Mouse (Mus musculus) gastrocnemius, adult 2 months (tissue): ENCODE measurements at regions not wholly inside any gene's neighbourhood (a gene's known extent, or its start where the extent isn't known, plus 50 kb on each side); places are given as distances from the start of the nearest gene placed in this dataset.

Experiments
- DNase-seq: peaks from one replicate; pipeline ENCODE4 v3.0.0; 2022
- H3K27ac ChIP-seq: fragments of 200-600 bp; 2 replicates; pipeline ENCODE4 v1.8.1; 2022; ENCODE audit warnings: mild to moderate bottlenecking
- H3K4me3 ChIP-seq: fragments of 200-600 bp; 2 replicates; pipeline ENCODE4 v1.8.1; 2022; ENCODE audit warnings: mild to moderate bottlenecking, moderate library complexity
- CTCF ChIP-seq: fragments of 200-600 bp; IDR thresholded peaks from 2 replicates; pipeline ENCODE4 v1.8.1; 2022; ENCODE audit warnings: antibody characterized with exemption, mild to moderate bottlenecking, moderate library complexity
- intact Hi-C: fragments of 180-260 bp; cut with DNase I; formaldehyde crosslinking; loops from one replicate; pipeline ENCODE4 v1.15.1; 2025

DNA sequence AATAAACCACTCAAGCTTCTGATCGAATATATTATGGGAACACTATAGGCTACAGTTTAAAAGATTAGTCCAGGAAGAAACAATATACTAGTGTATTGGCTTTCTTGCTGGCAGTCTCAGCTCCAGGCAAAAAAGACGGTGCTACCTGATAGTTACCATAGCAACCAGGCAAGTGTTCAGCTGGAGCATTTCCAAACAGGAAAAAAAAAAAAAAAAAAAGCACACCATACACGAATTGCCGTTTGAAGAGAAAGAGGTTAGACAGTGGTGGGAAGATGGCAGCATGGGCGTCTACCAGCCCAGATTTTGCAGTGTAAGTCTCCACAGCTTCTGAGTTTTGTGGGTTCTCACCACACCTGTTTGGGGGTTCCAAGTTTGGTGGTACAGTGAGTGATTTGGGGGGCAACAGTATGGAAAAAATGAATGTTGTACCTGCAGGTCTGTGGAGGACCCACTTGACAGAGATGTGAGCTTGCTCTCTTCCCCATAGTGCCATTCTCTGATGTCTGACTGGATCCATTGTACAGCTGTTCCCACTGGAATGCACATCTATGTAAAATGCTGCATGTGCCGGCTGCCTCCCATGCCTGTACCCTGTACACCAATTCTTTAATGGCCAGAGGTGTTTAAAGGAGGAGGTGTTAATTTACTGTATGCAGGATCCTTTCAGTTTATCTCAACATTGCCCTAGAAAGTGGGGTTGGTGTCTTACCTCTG is 89.0 kb upstream of the 4933402D24Rik start:
- H3K4me3 ChIP-seq = no peak overlapping the region
- no peak for DNase-seq
- TF ChIP-seq CTCF = no peak
- no peak overlapping the region for H3K27ac ChIP-seq
- intact Hi-C loops = no loop called here

DNA sequence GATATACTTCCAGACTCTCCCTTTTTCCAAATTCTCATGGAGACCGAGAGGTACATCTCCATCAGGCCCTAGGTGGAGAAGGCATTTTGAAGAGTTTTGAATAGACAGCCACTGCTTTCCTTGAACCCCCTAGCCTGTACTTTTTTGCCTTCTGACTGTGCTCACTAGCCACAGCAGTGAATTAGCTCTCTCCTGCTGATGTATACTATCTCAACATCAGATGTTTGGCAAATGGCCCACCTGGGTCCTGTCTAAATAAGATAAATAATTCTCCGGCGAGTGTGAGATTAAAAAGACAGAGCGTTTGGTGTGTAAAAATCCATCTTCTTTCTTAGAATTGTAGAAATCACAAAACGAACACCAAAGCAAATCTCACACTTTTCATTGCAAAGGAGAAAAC is 88.4 kb upstream of the 4933402D24Rik start:
- no peak for DNase-seq
- no peak for TF ChIP-seq CTCF
- intact Hi-C loops = no loop called here
- no peak overlapping the region for H3K27ac ChIP-seq
- no peak overlapping the region for H3K4me3 ChIP-seq

DNA sequence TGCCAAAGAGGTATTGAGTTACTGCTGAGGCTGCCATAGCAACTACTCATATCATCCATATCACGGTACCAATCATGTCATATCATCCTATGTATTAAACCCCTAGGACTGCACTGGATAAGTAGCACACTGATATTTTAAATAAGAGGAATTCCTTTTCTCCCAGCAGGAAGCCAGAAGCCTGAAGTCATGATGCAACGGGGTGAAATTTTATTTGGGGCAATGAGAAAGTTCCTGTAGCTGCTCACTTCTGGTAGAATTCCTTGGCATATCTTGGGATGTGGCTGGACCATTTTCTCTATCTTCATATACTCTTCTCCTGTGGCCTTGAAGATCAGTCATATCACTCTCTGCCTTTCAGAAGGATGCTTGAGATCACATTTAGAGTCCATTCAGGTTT is 87.3 kb upstream of the 4933402D24Rik start:
- TF ChIP-seq CTCF = no peak
- no peak overlapping the region for H3K4me3 ChIP-seq
- DNase-seq = no peak
- intact Hi-C loops = no loop called here
- H3K27ac ChIP-seq = no peak overlapping the region

DNA sequence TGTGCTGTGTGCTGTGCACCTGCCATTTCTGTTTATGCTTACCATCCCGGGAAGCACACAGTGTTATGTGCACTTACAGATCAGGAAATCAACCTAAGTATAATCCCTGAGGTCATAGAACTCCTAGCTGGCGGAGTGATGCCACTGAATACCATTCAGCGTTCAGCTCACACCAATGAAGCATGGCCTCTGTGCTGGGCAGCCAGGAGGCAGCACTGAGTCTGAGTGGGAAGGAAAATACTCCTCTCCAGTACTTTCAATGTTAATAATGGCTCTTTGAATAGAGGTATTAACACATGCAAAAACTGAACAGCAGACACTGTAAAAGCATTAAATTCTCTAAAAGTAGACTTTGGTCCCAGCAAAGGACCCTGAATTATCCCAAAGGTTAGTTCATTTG is 85.7 kb upstream of the 4933402D24Rik start:
- Histone ChIP-seq H3K4me3 (no peak overlapping the region), H3K27ac (no peak overlapping the region)
- no peak for DNase-seq
- peak; percentile 42; the same call in 1 of the 2 replicates for TF ChIP-seq CTCF
- intact Hi-C loops = no loop called here

DNA sequence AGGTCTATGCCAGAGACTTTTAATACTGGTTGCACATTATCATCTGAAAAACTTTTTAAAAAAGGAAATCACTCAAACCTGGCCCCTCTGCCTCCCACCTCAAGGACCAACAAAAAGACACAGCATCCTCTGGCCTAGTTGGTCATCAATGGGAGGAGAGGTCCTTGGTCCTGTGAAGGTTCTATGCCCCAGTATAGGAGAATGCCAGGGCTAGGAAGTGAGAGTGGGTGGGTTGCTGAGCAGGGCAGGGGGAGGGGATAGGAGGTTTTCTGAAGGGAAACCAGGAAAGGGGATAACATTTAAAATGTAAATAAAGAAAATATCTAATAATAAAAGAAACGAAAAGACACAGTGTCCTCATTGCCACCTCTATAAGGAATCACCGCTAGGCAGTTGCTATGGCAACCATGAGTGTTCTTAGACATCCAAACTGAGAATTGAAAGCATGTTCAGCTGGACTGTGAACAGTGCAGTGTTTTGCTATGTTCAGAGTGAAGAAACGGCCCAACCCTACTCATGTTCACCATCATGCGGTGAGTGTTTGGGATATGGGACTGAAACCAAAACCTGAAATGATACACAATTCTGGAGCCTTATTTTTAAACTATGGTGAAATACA is 82.5 kb upstream of the 4933402D24Rik start:
- Histone ChIP-seq H3K27ac (no peak overlapping the region), H3K4me3 (no peak overlapping the region)
- intact Hi-C loops = no loop called here
- no peak for DNase-seq
- TF ChIP-seq CTCF = no peak

DNA sequence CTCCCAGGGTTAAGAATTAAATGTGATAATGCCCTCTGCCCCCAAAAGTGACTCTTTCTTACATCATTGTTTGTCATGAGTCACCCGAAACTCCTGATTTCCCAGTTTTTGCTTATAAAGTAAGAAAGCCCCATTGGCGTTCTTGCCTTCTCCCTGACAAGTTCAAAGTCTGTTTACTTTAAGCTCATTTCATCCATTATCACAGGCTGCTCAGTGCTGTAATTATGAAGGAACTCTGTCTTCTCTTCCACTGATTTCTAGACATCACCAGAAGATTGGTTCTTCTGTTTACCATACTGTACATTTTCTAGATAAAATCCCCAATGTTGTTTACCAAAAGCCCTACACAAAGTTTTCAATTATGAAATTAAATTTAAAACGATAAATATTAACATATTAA is 81.2 kb upstream of the 4933402D24Rik start:
- intact Hi-C loops = no loop called here
- H3K27ac ChIP-seq = no peak overlapping the region
- no peak for DNase-seq
- no peak overlapping the region for H3K4me3 ChIP-seq
- TF ChIP-seq CTCF = no peak

DNA sequence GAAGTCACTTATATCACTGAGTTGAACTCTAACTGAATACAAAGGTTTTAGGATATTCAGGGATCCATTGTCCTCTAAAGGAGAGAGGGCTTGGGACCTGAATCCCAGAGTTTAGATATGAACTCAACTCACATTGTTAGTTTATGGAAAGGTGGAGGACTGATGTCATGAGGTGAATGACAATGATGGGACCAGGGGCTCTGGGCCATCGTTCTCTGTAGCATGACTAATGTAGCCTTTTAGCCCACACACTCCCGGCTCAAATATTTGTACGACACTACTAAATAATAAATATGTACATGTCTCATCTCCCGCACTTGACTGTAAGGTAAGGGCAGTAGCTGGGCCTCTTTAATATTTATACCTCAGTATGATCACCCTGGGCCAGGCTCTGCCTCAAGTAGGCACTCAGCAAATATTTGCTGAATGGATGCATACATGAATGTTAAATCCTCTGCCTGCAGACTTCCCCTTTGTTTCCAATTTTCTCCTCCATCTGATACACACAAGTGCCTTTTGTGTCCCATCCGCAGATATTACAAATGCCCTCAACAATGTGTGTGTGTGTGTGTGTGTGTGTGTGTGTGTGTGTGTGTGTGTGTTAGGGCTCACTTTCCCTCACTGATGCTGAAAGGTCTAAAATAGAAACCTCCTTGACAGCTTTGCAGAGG is 59.2 kb upstream of the 4933402D24Rik start:
- Histone ChIP-seq H3K27ac (no peak overlapping the region), H3K4me3 (no peak overlapping the region)
- intact Hi-C loops = no loop called here
- no peak for DNase-seq
- no peak for TF ChIP-seq CTCF

DNA sequence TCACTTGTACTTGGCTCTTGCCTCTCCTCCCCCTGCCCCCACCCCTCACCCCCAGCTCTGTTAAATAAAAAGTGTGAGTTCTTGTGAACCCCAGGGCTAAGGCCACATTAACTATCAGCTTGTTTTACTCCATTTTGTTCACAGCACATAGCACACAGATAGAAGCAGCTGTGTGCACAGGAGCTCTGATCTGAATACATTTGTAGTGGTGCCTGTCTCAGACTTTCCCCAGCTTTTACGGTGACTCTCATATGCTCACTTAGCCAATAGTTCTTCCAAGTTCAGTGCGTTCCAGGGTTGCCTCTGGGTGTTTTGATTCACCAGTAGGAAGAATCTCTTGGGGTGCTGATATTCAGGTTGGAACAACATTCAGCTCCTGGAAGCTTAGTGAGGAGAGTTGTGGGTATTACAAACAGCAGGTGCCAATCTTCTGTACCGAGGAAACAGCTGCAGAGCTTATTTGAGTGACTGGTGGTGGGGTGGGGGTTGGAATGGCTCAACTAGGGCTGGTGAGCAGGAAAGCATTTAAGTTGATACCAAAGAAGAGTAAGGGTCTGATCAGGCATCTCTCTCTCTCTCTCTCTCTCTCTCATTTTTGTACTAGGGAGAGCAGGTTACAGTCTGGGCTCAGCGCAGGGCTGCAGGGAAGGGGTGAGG is 51.7 kb upstream of the 4933402D24Rik start:
- Histone ChIP-seq H3K27ac (no peak overlapping the region), H3K4me3 (no peak overlapping the region)
- no peak for DNase-seq
- no peak for TF ChIP-seq CTCF
- intact Hi-C loops = no loop called here

DNA sequence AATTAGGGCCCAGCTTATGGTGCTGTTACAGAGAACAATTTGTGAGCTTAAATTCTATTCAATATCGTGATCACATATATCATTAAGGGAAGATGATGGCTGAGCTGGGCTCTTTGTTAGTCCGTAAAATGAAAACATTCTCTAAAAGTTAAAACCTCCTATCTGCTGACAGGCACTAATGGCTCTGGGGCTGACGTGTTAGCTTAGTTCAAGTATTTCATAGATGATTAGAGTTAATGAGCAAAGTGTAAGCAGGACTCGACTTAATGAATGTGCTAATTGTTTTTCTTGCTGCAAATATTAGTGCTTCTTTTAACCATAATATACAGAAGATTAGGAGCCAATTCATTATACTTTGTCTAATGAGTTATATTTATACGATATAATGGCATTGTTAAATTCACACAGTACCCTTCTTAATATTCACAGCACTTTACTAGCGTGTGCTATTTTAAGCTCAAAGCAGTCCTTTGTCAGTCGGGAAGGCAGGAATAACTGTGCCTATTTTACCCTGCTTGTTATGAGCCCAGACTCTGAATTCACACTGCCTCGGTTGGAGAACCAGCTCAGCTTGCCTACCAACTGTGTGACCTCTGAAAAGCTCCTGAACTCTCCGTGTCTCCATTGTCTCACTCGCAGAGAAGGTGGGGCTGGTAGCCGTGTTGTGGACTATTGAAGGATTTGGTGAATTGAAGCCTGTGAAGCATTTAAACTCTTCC is 50.6 kb upstream of the 4933402D24Rik start:
- intact Hi-C loops = no loop called here
- no peak overlapping the region for H3K4me3 ChIP-seq
- TF ChIP-seq CTCF = no peak
- no peak for DNase-seq
- no peak overlapping the region for H3K27ac ChIP-seq
